Comparison of ENCODE assay signal across 19 mouse cellular contexts in genomic region chr13:51446550-51446949, GRCm38 (mm10). TPM values are rescaled to one million over a fixed set of nuclear protein-coding genes. Genes with fewer than 3 reads are reported as not detected.
A peak's percentile ranks its signal among the peaks of the same experiment; 100 is the strongest.
DNase-seq lines count a peak whose midpoint lies in the region; ATAC-seq and TF ChIP-seq lines count a peak whose summit lies in the region.
"Had no signal": no experiment of that assay in that cellular context is flagged by ENCODE, and none has a peak within 500 bp of the region (broad histone marks: within the 10 kb centered on the region; RNA-seq: fewer than 3 reads in every experiment).

No protein-coding gene starts in this region.

- no peak overlapping the region for H3K4me3 ChIP-seq in forebrain, embryonic 16.5 days (replicated peaks; ENCODE audit: low read length)
- no peak overlapping the region for H3K4me3 ChIP-seq in forebrain, embryonic 10.5 days
- H3K4me3 ChIP-seq in forebrain, postnatal 0 days (ENCODE audit: low read depth, low read length), result no peak overlapping the region
- H3K4me3 ChIP-seq in forebrain, embryonic 12.5 days (replicated peaks), result no peak overlapping the region

- no peaks in the 10 kb centered on the region for H3K9me3 ChIP-seq in forebrain, embryonic 16.5 days (ENCODE audit: control insufficient read depth, low read length)
- no peaks in the 10 kb centered on the region for H3K9me3 ChIP-seq in forebrain, embryonic 10.5 days
- no peaks in the 10 kb centered on the region for H3K9me3 ChIP-seq in forebrain, postnatal 0 days (ENCODE audit: low read length)
- H3K9me3 ChIP-seq in forebrain, embryonic 12.5 days, result no peaks in the 10 kb centered on the region

- 82% methylated on average over 4 of the region's 4 CpGs for WGBS in forebrain, embryonic 16.5 days
- WGBS in forebrain, embryonic 10.5 days, result 89% methylated on average over 4 of the region's 4 CpGs
- WGBS in forebrain, postnatal 0 days, result 66% methylated on average over 4 of the region's 4 CpGs
- WGBS in forebrain, embryonic 12.5 days, result 81% methylated on average over 4 of the region's 4 CpGs

- ATAC-seq in forebrain, embryonic 16.5 days, result peak; percentile 59; the same call in 1 of the 2 replicates
- ATAC-seq in forebrain, postnatal 0 days, result peak; percentile 88
- ATAC-seq in forebrain, embryonic 12.5 days (ENCODE audit: low FRiP score), result no peak
- ATAC-seq: activated CD4-positive, CD25-positive, alpha-beta regulatory T cell, adult 4 months; CD4-positive, CD25-positive, alpha-beta regulatory T cell, adult 4 months; Patski had no signal

- DNase-seq in forebrain, embryonic 10.5 days (ENCODE audit: extremely low spot score, low spot score), result no peak
- peak; percentile 42 for DNase-seq in forebrain, postnatal 0 days
- DNase-seq: adrenal gland, adult 2 months; adrenal gland, adult 8-10 months; adrenal gland, postnatal 10 days; adrenal gland, postnatal 14 days; adrenal gland, postnatal 25 days; adrenal gland, postnatal 36 days; B cell, adult 2 months; cerebellum, adult 11 months; cerebellum, adult 11-12 months; cerebellum, adult 18-20 months had no signal

- H3K27me3 ChIP-seq in forebrain, embryonic 16.5 days (replicated peaks; ENCODE audit: control insufficient read depth, insufficient read depth, low read length), result no peaks in the 10 kb centered on the region
- H3K27me3 ChIP-seq in forebrain, embryonic 10.5 days (ENCODE audit: poor library complexity, severe bottlenecking), result no peaks in the 10 kb centered on the region
- H3K27me3 ChIP-seq in forebrain, postnatal 0 days (ENCODE audit: insufficient read depth, low read length), result no peaks in the 10 kb centered on the region
- no peaks in the 10 kb centered on the region for H3K27me3 ChIP-seq in forebrain, embryonic 12.5 days

- no peaks in the 10 kb centered on the region for H3K36me3 ChIP-seq in forebrain, embryonic 16.5 days (ENCODE audit: control insufficient read depth, insufficient read depth)
- H3K36me3 ChIP-seq in forebrain, embryonic 10.5 days (replicated peaks), result peaks cover 9% of the 10 kb centered on the region
- H3K36me3 ChIP-seq in forebrain, postnatal 0 days (ENCODE audit: insufficient read depth), result peaks cover 2% of the 10 kb centered on the region
- peaks cover 5% of the 10 kb centered on the region for H3K36me3 ChIP-seq in forebrain, embryonic 12.5 days (replicated peaks)
- H3K36me3 ChIP-seq: G1E had no signal

- no peak overlapping the region for H3K4me2 ChIP-seq in forebrain, embryonic 16.5 days (ENCODE audit: low read length)
- H3K4me2 ChIP-seq in forebrain, postnatal 0 days (ENCODE audit: low read depth), result no peak overlapping the region
- no peak overlapping the region for H3K4me2 ChIP-seq in forebrain, embryonic 12.5 days

- no peak overlapping the region for H3K9ac ChIP-seq in forebrain, embryonic 16.5 days (replicated peaks; ENCODE audit: low read depth, low read length)
- H3K9ac ChIP-seq in forebrain, postnatal 0 days, result no peak overlapping the region
- H3K9ac ChIP-seq in forebrain, embryonic 12.5 days, result no peak overlapping the region

- no peak overlapping the region for H3K27ac ChIP-seq in forebrain, embryonic 16.5 days (ENCODE audit: low read length)
- H3K27ac ChIP-seq in forebrain, embryonic 10.5 days, result no peak overlapping the region
- H3K27ac ChIP-seq in forebrain, postnatal 0 days (ENCODE audit: low read depth, low read length), result no peak overlapping the region
- no peak overlapping the region for H3K27ac ChIP-seq in forebrain, embryonic 12.5 days

- no peaks in the 10 kb centered on the region for H3K4me1 ChIP-seq in forebrain, embryonic 16.5 days (replicated peaks; ENCODE audit: control insufficient read depth, insufficient read depth, low read length)
- H3K4me1 ChIP-seq in forebrain, embryonic 10.5 days, result no peaks in the 10 kb centered on the region
- no peaks in the 10 kb centered on the region for H3K4me1 ChIP-seq in forebrain, postnatal 0 days (ENCODE audit: insufficient read depth)
- no peaks in the 10 kb centered on the region for H3K4me1 ChIP-seq in forebrain, embryonic 12.5 days

- no peak for TF ChIP-seq CTCF in forebrain, postnatal 0 days (IDR thresholded peaks at IDR 0.05; ENCODE audit: low read depth)

RNA-seq across cellular contexts. Expression of gene S1pr3, which starts 38.1 kb away (rescaled TPM):
- polyA plus RNA-seq in forebrain, embryonic 16.5 days (2015; fragmentation: Nextera tagmentation; extraction: Ambion mirVana), result 11.2 and 13.1 TPM in 2 replicates
- 50.4 and 53.9 TPM in 2 replicates for polyA plus RNA-seq in forebrain, embryonic 10.5 days (2016; fragmentation: Nextera tagmentation; extraction: Ambion mirVana)
- total RNA-seq in forebrain, postnatal 0 days (2014; rRNA removed), result 4.2 and 8.4 TPM in 2 replicates
- polyA plus RNA-seq in forebrain, postnatal 0 days (2015; fragmentation: Nextera tagmentation; extraction: Ambion mirVana), result 7.4 and 9.6 TPM in 2 replicates
- 27.8 and 32.0 TPM in 2 replicates for polyA plus RNA-seq in forebrain, embryonic 12.5 days (2016; fragmentation: Nextera tagmentation; extraction: Ambion mirVana)
- total RNA-seq: MEL had no signal
- polyA plus RNA-seq: CD4-positive, CD25-positive, alpha-beta regulatory T cell, adult 4 months; G1E had no signal
